Mouse (Mus musculus): ENCODE measurements around the gene Olfr970. TPM values are rescaled to one million over a fixed set of nuclear protein-coding genes. Genes with fewer than 3 reads are reported as not detected.
"Not testable (repeated sequence)": the region's sequence is repeated elsewhere in the genome, so short reads cannot be mapped to it uniquely, and the experiment has no call there.

Olfr970 gene
- polyA plus RNA-seq (2012; rRNA removed), result not detected in 2 replicates

DNA sequence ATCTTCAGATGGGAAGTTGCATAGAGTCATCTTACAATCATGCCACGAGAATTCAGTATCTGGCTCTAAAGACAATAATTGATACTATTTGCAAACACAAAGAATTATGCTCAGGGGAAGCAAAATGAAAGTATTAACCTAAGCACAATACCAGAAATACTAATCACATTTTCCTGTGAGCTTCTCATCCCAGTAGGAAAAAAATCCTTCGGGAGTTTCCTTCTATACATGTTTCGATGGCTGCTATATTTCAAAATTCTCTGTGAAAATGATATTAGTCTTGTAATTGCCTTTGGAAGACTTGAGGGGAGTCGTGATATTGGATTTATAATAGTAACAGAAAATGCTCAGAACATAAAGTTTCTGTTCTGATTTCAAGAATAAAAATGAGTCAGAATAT is at the start of gene Olfr970:
Gene Olfr970 (plus strand): TSS at position 301 of the 400 bp plus-strand sequence.
- TF ChIP-seq POLR2A (IDR thresholded peaks at IDR 0.05; ENCODE audit: low read depth, low read length) (no peak), CTCF (IDR thresholded peaks at IDR 0.05; ENCODE audit: extremely low read depth, insufficient read length, insufficient replicate concordance, low read depth, low read length) (no peak)
- 72% methylated on average over 4 of the region's 4 CpGs for WGBS

DNA sequence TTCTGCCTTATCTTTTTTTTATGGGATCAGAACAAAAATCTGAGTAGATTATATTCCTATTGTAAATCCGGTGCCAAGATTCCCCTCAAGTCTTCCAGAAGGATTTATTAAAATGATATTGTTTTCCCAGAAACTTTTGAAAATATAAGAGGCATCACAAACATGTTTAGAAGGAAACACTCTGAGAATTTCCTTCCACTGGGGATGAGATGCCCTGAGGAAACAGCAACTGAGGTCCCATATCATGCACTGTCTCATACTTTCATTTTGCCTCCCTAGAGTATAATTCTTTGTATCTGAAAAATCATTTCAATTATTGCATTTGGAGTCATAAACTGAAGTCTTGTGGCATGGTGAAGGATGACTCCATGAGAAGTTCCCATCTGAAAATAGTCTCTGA is 25.5 kb upstream of the Olfr970 start, which contains the start of gene Olfr968:
Gene Olfr968 (minus strand): TSS at position 101 of the 400 bp plus-strand sequence.
- 69% methylated on average over 1 of the region's 1 CpGs for WGBS
- Histone ChIP-seq H3K27me3 (ENCODE audit: control insufficient read depth, insufficient read depth, low read length) (no peaks in the 10 kb centered on the region), H3K4me1 (ENCODE audit: control insufficient read depth, insufficient read depth, insufficient read length, low read length) (no peaks in the 10 kb centered on the region), H3K27ac (ENCODE audit: insufficient read depth, low read depth, low read length) (no peak within 1 kb of the TSS), H3K4me3 (ENCODE audit: low read depth, low read length) (no peak within 1 kb of the TSS), H3K36me3 (ENCODE audit: control insufficient read depth, insufficient read depth, low read length) (no peaks in the 10 kb centered on the region)
- TF ChIP-seq POLR2A (IDR thresholded peaks at IDR 0.05; ENCODE audit: low read depth, low read length), result no peak
- TF ChIP-seq CTCF (IDR thresholded peaks at IDR 0.05; ENCODE audit: extremely low read depth, insufficient read length, insufficient replicate concordance, low read depth, low read length), result no peak

More for the DNA sequence above, at the start of gene Olfr970:
- no peaks in the 10 kb centered on the region for H3K36me3 ChIP-seq (ENCODE audit: control insufficient read depth, insufficient read depth, low read length)
- H3K4me1 ChIP-seq (ENCODE audit: control insufficient read depth, insufficient read depth, insufficient read length, low read length), result no peaks in the 10 kb centered on the region
- H3K27me3 ChIP-seq (ENCODE audit: control insufficient read depth, insufficient read depth, low read length), result no peaks in the 10 kb centered on the region
- no peak within 1 kb of the TSS for H3K27ac ChIP-seq (ENCODE audit: insufficient read depth, low read depth, low read length)
- no peak within 1 kb of the TSS for H3K4me3 ChIP-seq (ENCODE audit: low read depth, low read length)

DNA sequence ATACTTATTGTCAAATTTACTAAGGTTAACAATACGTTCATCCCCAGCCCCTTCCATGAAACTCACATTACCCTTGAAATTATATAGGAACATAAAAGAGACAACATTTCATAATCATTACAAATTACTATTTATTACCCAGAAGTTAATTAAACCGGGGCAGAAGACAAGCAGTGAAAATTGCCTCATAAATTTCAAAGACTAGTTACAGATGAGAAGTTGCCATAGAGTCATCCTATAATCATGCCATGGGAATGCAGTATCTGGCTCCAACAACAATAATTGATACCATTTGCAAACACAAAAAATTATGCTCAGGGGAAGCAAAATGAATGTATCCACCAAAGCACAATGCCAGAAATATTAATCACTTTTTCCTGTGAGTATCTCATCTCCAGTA is 18.1 kb upstream of the Olfr970 start, which contains the start of gene Olfr969:
Gene Olfr969 (plus strand): TSS at position 388 of the 400 bp plus-strand sequence.
- no peaks in the 10 kb centered on the region for H3K4me1 ChIP-seq (ENCODE audit: control insufficient read depth, insufficient read depth, insufficient read length, low read length)
- no peak within 1 kb of the TSS for H3K4me3 ChIP-seq (ENCODE audit: low read depth, low read length)
- WGBS, result 60% methylated on average over 2 of the region's 2 CpGs
- H3K36me3 ChIP-seq (ENCODE audit: control insufficient read depth, insufficient read depth, low read length), result no peaks in the 10 kb centered on the region
- no peak within 1 kb of the TSS for H3K27ac ChIP-seq (ENCODE audit: insufficient read depth, low read depth, low read length)
- H3K27me3 ChIP-seq (ENCODE audit: control insufficient read depth, insufficient read depth, low read length), result no peaks in the 10 kb centered on the region
- TF ChIP-seq POLR2A (IDR thresholded peaks at IDR 0.05; ENCODE audit: low read depth, low read length), result no peak
- no peak for TF ChIP-seq CTCF (IDR thresholded peaks at IDR 0.05; ENCODE audit: extremely low read depth, insufficient read length, insufficient replicate concordance, low read depth, low read length)

DNA sequence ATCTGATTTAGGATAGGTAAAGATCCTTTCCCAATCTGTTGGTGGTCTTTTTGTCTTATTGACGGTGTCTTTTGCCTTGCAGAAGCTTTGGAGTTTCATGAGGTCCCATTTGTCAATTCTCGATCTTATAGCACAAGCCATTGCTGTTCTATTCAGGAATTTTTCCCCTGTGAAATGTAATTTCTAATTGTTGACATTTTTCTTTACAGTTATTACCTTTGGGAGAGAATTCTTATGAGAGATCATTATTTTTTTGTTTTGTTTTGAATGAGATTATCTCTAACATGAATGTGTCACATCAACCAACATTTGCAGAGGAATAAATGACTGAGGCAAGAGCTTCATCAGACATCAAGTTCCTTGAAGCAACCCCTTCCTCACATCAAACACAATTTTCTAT is 27.9 kb downstream of the Olfr970 start, which contains the start of gene Olfr971:
Gene Olfr971 (plus strand): TSS at position 301 of the 400 bp plus-strand sequence.
- H3K4me1 ChIP-seq (ENCODE audit: control insufficient read depth, insufficient read depth, insufficient read length, low read length); H3K4me3 ChIP-seq (ENCODE audit: low read depth, low read length); H3K27ac ChIP-seq (ENCODE audit: insufficient read depth, low read depth, low read length); H3K27me3 ChIP-seq (ENCODE audit: control insufficient read depth, insufficient read depth, low read length); H3K36me3 ChIP-seq (ENCODE audit: control insufficient read depth, insufficient read depth, low read length): not testable (repeated sequence)
- 83% methylated on average over 2 of the region's 2 CpGs for WGBS

DNA sequence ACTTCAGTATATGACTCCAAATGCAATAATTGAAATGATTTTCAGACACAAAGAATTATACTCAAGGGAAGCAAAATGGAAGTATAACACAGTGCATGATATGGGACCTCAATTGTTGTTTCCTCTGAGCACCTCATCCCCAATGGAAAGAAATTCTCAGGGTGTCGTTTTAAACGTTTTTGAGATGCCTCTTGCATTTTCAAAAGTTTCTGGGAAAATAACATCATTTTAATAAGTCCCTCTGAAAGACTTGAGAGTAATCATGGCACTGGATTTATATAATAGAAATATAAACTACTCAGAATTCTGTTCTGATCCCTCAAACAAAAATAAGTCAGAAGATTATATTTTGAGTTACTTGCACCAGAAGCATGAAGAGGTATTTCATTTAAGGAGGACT is 57.5 kb downstream of the Olfr970 start, which contains the start of gene Olfr972:
Gene Olfr972 (plus strand): TSS at position 301 of the 400 bp plus-strand sequence.
- Histone ChIP-seq H3K36me3 (ENCODE audit: control insufficient read depth, insufficient read depth, low read length) (no peaks in the 10 kb centered on the region), H3K27ac (ENCODE audit: insufficient read depth, low read depth, low read length) (no peak within 1 kb of the TSS), H3K4me3 (ENCODE audit: low read depth, low read length) (no peak within 1 kb of the TSS), H3K4me1 (ENCODE audit: control insufficient read depth, insufficient read depth, insufficient read length, low read length) (no peaks in the 10 kb centered on the region), H3K27me3 (ENCODE audit: control insufficient read depth, insufficient read depth, low read length) (no peaks in the 10 kb centered on the region)
- WGBS, result 74% methylated on average over 2 of the region's 2 CpGs
- TF ChIP-seq CTCF (IDR thresholded peaks at IDR 0.05; ENCODE audit: extremely low read depth, insufficient read length, insufficient replicate concordance, low read depth, low read length), result no peak
- TF ChIP-seq POLR2A (IDR thresholded peaks at IDR 0.05; ENCODE audit: low read depth, low read length), result no peak

Other genes starting within 250 kb of the Olfr970 start
- gene Olfr959, start 233.3 kb upstream of the Olfr970 start, polyA plus RNA-seq (2012; rRNA removed), result not detected in 2 replicates
- gene AW551984, start 204.5 kb upstream of the Olfr970 start, polyA plus RNA-seq (2012; rRNA removed), result 0.22 and 0.74 TPM in 2 replicates
- gene Olfr148, start 198.2 kb upstream of the Olfr970 start, polyA plus RNA-seq (2012; rRNA removed), result not detected in 2 replicates
- gene Olfr960, start 187.5 kb upstream of the Olfr970 start, polyA plus RNA-seq (2012; rRNA removed), result not detected in 2 replicates
- not detected in 2 replicates for gene Olfr961, start 163.8 kb upstream of the Olfr970 start, polyA plus RNA-seq (2012; rRNA removed)
- gene Olfr963, start 141.7 kb upstream of the Olfr970 start, polyA plus RNA-seq (2012; rRNA removed), result not detected in 2 replicates
- not detected in 2 replicates for gene Olfr149, start 101.7 kb upstream of the Olfr970 start, polyA plus RNA-seq (2012; rRNA removed)
- not detected in 2 replicates for gene Olfr965, start 97.5 kb upstream of the Olfr970 start, polyA plus RNA-seq (2012; rRNA removed)
- not detected in 2 replicates for gene Olfr150, start 77.9 kb upstream of the Olfr970 start, polyA plus RNA-seq (2012; rRNA removed)
- not detected in 2 replicates for gene Olfr967, start 62.6 kb upstream of the Olfr970 start, polyA plus RNA-seq (2012; rRNA removed)
- gene Olfr968, start 25.6 kb upstream of the Olfr970 start, polyA plus RNA-seq (2012; rRNA removed), result not detected in 2 replicates
- not detected in 2 replicates for gene Olfr969, start 17.9 kb upstream of the Olfr970 start, polyA plus RNA-seq (2012; rRNA removed)
- gene Olfr971, start 28.0 kb downstream of the Olfr970 start, polyA plus RNA-seq (2012; rRNA removed), result not detected in 2 replicates
- not detected in 2 replicates for gene Olfr972, start 57.6 kb downstream of the Olfr970 start, polyA plus RNA-seq (2012; rRNA removed)
- not detected in 2 replicates for gene Olfr229, start 98.5 kb downstream of the Olfr970 start, polyA plus RNA-seq (2012; rRNA removed)
- gene Olfr974, start 128.6 kb downstream of the Olfr970 start, polyA plus RNA-seq (2012; rRNA removed), result not detected in 2 replicates
- 0.03 TPM in 1 of 2 replicates, not detected in the other for gene Olfr975, start 143.2 kb downstream of the Olfr970 start, polyA plus RNA-seq (2012; rRNA removed)
- not detected in 2 replicates for gene Olfr976, start 152.3 kb downstream of the Olfr970 start, polyA plus RNA-seq (2012; rRNA removed)
- not detected in 2 replicates for gene Olfr978, start 183.3 kb downstream of the Olfr970 start, polyA plus RNA-seq (2012; rRNA removed)
- gene Olfr979, start 194.6 kb downstream of the Olfr970 start, polyA plus RNA-seq (2012; rRNA removed), result not detected in 2 replicates
- gene Olfr980, start 200.7 kb downstream of the Olfr970 start, polyA plus RNA-seq (2012; rRNA removed), result not detected in 2 replicates
- gene Olfr981, start 212.6 kb downstream of the Olfr970 start, polyA plus RNA-seq (2012; rRNA removed), result not detected in 2 replicates